Mouse (Mus musculus) testis, postnatal 14 days (tissue): ENCODE measurements around the gene Rnf11.
"Not testable (repeated sequence)": the region's sequence is repeated elsewhere in the genome, so short reads cannot be mapped to it uniquely, and the experiment has no call there.

Experiments
- DNase-seq: peaks from one replicate; pipeline ENCODE4 v3.0.0; 2021; ENCODE audit warnings: low spot score

Rnf11 gene

GRCm38 (mm10) chr4:109411377-109411967 is 73.1 kb downstream of the Rnf11 start:
- no peak for DNase-seq

- DNase-seq: no peak
Measured at GRCm38 (mm10) chr4:109410681-109411376, 73.7 kb downstream of the Rnf11 start.

GRCm38 (mm10) chr4:109407701-109408485 is 76.6 kb downstream of the Rnf11 start:
- no peak for DNase-seq

- no peak for DNase-seq
Measured at GRCm38 (mm10) chr4:109407176-109407520, 77.4 kb downstream of the Rnf11 start.

- peak; percentile 45 for DNase-seq
Measured at GRCm38 (mm10) chr4:109406486-109407175, 77.9 kb downstream of the Rnf11 start, which contains the start of gene Ttc39a. Gene Ttc39a (plus strand): TSS chr4:109406623.

GRCm38 (mm10) chr4:109406054-109406485 is 78.5 kb downstream of the Rnf11 start:
- DNase-seq: peak; percentile 62

- no peak for DNase-seq
Measured at GRCm38 (mm10) chr4:109405415-109405814, 79.1 kb downstream of the Rnf11 start.

- DNase-seq: not testable (repeated sequence)
Measured at GRCm38 (mm10) chr4:109404908-109405307, 79.6 kb downstream of the Rnf11 start.

- DNase-seq: no peak
Measured at GRCm38 (mm10) chr4:109401176-109401689, 83.3 kb downstream of the Rnf11 start.
